Mouse (Mus musculus) ES-E14 (cell line): ENCODE measurements around the gene Csk.

Experiments used
- CHD2 ChIP-seq: IDR thresholded peaks from 2 replicates; pipeline ENCODE4 v1.6.1; 2014; ENCODE audit warnings: mild to moderate bottlenecking, low read depth, low read length, inconsistent platforms
- HCFC1 ChIP-seq: IDR thresholded peaks from 2 replicates; pipeline ENCODE4 v1.6.1; 2012; ENCODE audit warnings: low read length, inconsistent platforms, borderline replicate concordance; ENCODE audit not compliant: insufficient read depth
- MAFK ChIP-seq: IDR thresholded peaks from 2 replicates; pipeline ENCODE4 v1.6.1; 2014; ENCODE audit warnings: mild to moderate bottlenecking, low read depth, low read length, inconsistent platforms; ENCODE audit not compliant: insufficient read depth
- ZC3H11A ChIP-seq: IDR thresholded peaks from 2 replicates; pipeline ENCODE4 v1.6.1; 2012; ENCODE audit warnings: low read depth, mild to moderate bottlenecking, inconsistent platforms, low read length, borderline replicate concordance
- ZNF384 ChIP-seq: IDR thresholded peaks from 2 replicates; pipeline ENCODE4 v1.6.1; 2012; ENCODE audit warnings: low read depth, low read length, inconsistent platforms

GRCm38 (mm10) chr9:57641022-57641421, 12.4 kb downstream of the Csk start:
- TF ChIP-seq HCFC1 = no peak
- no peak for TF ChIP-seq MAFK
- TF ChIP-seq CHD2 = no peak
- no peak for TF ChIP-seq ZNF384
- TF ChIP-seq ZC3H11A = no peak
